Mouse (Mus musculus) erythroblast, embryonic 14.5 days (primary cell): Measurements from ENCODE around the gene Dnajb8.

Source experiments
- GATA1 ChIP-seq: IDR thresholded peaks from 2 replicates; pipeline ENCODE4 v1.6.1; 2012; ENCODE audit warnings: low read length, inconsistent platforms, mixed read lengths
- TAL1 ChIP-seq: IDR thresholded peaks from 3 replicates; pipeline ENCODE4 v1.6.1; 2012; ENCODE audit warnings: low read length, inconsistent platforms, mixed read lengths

DNA sequence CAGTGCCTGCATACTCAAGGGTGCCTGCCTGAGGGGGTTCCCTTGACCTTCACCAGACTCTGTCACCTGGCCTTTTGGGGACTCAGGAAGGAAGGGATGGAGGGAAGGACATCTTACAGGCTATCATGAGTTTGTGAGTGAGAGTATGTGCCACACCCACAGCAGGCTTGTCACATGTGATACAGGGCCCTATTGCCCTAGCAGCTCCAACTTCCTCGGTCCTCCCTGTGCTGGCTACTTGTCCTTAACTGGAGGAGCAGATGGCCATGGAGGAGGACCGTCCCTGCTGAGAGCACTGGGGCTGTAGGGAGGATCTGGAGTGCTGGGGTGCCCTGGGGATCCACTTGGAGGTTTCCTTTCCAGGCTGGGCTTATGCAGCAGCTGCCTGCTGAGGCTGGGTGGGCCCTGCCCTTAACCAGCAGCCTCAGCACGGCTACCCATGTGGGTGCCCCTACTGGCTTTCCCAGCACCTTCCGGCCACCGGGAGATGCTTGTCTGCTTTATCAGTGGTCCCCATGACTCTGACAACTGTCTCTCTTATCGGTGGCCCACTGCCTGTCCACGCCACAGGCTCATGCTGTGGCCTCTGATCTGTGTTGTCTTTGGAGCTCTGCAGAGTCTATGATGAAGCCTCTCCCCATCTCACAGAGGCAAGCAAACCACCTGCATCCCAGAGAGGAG is 29.9 kb downstream of the Dnajb8 start:
- TF ChIP-seq GATA1 (no peak), TAL1 (no peak)
